Mouse (Mus musculus) E14TG2a.4 (cell line): ENCODE data around the gene Ptpn6.

Experiments
- H3K27me3 ChIP-seq: 2 replicates; pipeline ENCODE4 v1.6.1; 2014; ENCODE audit warnings: low read length, control low read depth; ENCODE audit not compliant: insufficient read depth
- H3K36me3 ChIP-seq: 2 replicates; pipeline ENCODE4 v1.6.1; 2014; ENCODE audit warnings: low read length, control low read depth; ENCODE audit not compliant: insufficient read depth
- H3K4me1 ChIP-seq: replicated peaks from 2 replicates; pipeline ENCODE4 v1.6.1; 2014; ENCODE audit warnings: low read depth, low read length, control low read depth
- H3K4me3 ChIP-seq: replicated peaks from 2 replicates; pipeline ENCODE4 v1.5.1; 2014; ENCODE audit warnings: mild to moderate bottlenecking, low read length
- H3K9me3 ChIP-seq: 2 replicates; pipeline ENCODE4 v1.6.1; 2014; ENCODE audit warnings: low read length, control low read depth
- CTCF ChIP-seq: conservative IDR thresholded peaks from 2 replicates; pipeline ENCODE4 v1.5.1; 2014; ENCODE audit warnings: low read length
- NANOG ChIP-seq: IDR thresholded peaks from 2 replicates; pipeline ENCODE4 v1.6.1; 2014; ENCODE audit warnings: borderline replicate concordance, low read length, mixed read lengths
- POU5F1 ChIP-seq: IDR thresholded peaks from 2 replicates; pipeline ENCODE4 v1.6.1; 2014; ENCODE audit warnings: low read length, borderline replicate concordance

The Ptpn6 gene

DNA sequence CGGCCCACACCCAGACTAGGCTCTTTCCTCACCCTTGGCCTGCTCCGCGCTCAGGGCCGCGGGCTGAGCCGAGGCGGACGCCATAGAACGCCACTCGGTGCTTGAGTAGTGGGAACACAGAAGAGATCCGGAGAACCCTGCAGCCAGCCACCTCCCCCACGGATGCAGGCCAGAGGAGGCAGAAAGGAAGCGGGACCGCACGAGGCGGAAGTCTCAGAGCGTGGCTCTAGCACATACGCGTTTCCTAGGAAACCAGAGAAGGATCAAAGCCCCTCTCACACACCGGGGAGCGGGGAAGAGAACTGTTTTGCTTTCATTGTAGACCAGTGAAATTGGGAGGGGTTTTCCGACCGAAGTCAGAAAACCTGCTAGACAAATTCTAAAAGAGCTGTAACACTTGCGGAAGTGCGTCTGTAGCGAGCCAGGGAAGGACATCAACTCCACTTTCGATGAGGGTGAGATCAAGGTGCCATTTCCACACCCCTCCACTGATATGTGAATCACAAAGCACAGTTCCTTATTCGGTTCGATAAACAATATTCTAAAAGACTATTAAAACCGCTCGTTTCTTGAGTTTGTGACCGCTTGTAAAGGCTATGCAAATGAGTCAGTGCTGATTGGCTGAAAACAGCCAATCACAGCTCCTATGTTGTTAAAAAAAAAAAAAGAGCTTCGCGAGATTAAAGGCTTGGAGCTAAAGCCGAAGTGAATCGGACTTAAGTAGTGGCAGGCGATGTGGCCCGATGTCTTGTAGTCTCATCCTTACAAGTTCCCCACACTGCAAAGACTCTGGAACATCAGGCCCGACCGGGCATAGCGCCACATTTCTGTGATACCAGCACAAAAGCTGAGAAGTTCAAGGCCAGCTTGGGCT, 2.6 kb upstream of the Ptpn6 start, which contains the start of gene Grcc10:
TSS of gene Grcc10 (minus strand) at position 487 of the 874 bp plus-strand sequence.
- H3K36me3 ChIP-seq = peaks cover 21% of the 10 kb centered on the region
- H3K4me1 ChIP-seq = peaks cover 75% of the 10 kb centered on the region
- no peak for TF ChIP-seq CTCF
- no peak for TF ChIP-seq POU5F1
- TF ChIP-seq NANOG = no peak
- H3K4me3 ChIP-seq = peak within 1 kb of the TSS; percentile 86
- H3K27me3 ChIP-seq = no peaks in the 10 kb centered on the region; the same call in 1 of the 2 replicates
- H3K9me3 ChIP-seq = no peaks in the 10 kb centered on the region

DNA sequence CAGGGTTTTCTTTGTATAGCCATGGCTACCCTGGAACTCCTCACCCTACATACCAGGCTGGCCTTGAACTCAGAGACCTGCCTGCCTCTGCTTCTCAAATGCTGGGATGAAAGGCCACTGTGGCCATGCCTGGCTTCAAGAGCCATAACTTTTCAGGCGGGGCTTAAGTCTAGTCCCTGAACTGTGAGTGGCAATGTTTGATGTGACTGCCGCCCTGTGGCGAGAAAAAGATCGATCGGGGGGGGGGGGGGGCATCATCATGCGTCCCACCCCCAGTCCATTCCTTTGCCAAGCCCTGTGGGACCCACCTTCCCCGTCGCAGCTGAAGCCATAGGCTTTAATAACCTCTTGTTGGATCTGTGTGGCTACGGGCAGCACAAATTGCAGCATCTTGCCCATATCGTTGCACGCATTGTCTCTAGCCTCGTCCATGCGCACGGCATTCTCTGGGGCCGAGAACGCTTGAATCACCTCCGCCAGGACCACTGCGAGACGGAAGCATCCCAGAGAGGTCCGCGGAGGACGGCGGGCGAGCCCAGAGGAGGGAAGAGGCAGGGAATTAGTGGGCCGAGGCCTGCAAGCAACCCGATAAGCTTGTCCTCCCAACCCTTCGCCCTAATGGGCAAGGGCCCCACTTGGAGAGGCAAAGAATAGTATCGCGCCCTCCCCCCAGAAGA, 1.8 kb upstream of the Ptpn6 start:
- no peaks in the 10 kb centered on the region; the same call in 1 of the 2 replicates for H3K27me3 ChIP-seq
- peaks cover 74% of the 10 kb centered on the region for H3K4me1 ChIP-seq
- H3K9me3 ChIP-seq = no peaks in the 10 kb centered on the region
- H3K4me3 ChIP-seq = peak overlapping the region; percentile 86
- TF ChIP-seq POU5F1 (no peak), CTCF (peak; percentile 31)
- peaks cover 21% of the 10 kb centered on the region for H3K36me3 ChIP-seq

DNA sequence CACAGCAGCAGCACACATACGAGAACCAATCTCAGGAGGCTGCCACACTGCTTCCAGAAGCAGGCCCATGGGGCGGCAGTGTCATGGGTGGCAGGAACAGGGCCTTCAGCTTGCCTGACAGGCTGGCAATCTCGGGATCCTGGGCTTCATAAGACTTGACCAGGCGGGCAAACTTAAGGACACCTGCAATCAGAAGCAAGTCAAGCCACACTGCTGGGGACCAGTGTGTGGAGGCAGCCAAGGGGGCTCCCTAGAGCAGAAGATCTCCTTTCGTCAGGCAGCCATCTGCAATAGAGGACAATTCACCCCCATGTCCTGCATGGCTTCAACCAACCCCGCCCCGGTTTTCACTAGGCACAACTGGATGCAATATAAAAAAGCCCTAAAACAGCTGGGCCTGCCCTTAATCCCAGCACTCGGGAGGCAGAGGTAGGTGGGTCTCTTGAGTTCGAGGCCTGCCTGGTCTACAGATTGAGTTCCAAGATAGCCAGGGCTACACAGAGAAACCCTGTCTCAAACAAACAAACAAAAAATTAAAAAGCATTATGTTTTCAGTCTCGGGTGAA, 800 bp upstream of the Ptpn6 start:
- Histone ChIP-seq H3K4me3 (peak overlapping the region; percentile 86), H3K36me3 (peaks cover 17% of the 10 kb centered on the region), H3K9me3 (no peaks in the 10 kb centered on the region), H3K4me1 (peaks cover 65% of the 10 kb centered on the region), H3K27me3 (no peaks in the 10 kb centered on the region; the same call in 1 of the 2 replicates)
- TF ChIP-seq POU5F1 = no peak
- TF ChIP-seq CTCF = no peak
- TF ChIP-seq NANOG = no peak

DNA sequence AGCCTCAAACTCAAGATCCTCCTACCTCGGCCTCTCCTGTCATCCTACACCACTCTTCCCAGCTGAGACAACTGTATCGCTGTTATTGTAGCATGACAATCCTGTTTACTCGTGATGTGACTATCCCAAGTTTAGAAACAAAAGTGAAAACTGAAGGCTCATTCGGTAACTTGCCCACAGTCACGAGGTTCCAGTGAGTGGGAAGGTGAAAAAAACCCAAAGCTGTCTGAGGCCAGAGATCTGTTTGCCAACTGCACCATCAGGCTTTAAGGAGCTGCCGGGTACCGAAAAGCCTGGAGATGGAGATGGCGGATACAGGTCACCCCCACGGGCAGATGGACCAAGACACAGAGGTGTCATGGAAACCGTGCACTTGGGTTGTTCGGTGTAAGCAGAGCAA, 1.5 kb downstream of the Ptpn6 start:
- Histone ChIP-seq H3K27me3 (no peaks in the 10 kb centered on the region), H3K4me3 (no peak overlapping the region), H3K36me3 (0 out of 2 replicates have a peak, but pooled peaks cover 2% of the 10 kb centered on the region), H3K4me1 (peaks cover 67% of the 10 kb centered on the region), H3K9me3 (no peaks in the 10 kb centered on the region)
- TF ChIP-seq POU5F1 = no peak
- TF ChIP-seq NANOG = no peak
- no peak for TF ChIP-seq CTCF

DNA sequence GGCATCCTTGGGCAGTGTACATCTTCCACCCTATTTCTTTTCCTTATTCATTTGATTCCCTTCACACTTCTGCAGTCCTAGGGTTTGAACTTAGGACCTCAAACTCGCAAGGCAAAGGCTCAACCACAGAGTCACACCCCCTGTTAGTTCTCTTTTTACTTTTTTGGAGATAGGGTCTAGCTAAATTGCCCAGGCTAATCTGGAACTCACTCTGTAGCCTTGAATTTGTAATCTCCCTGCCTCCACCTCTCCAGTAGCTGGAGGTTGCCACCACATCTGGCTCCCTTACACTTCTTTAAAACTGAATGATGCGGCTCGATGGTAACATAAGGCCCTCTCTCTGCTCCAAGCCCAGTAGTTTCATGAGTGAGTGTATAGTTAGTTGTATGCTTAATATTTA, 4.1 kb downstream of the Ptpn6 start:
- TF ChIP-seq POU5F1 (no peak), NANOG (no peak), CTCF (no peak)
- Histone ChIP-seq H3K9me3 (no peaks in the 10 kb centered on the region), H3K36me3 (peaks cover 23% of the 10 kb centered on the region), H3K4me1 (peaks cover 65% of the 10 kb centered on the region), H3K4me3 (no peak overlapping the region), H3K27me3 (no peaks in the 10 kb centered on the region)

DNA sequence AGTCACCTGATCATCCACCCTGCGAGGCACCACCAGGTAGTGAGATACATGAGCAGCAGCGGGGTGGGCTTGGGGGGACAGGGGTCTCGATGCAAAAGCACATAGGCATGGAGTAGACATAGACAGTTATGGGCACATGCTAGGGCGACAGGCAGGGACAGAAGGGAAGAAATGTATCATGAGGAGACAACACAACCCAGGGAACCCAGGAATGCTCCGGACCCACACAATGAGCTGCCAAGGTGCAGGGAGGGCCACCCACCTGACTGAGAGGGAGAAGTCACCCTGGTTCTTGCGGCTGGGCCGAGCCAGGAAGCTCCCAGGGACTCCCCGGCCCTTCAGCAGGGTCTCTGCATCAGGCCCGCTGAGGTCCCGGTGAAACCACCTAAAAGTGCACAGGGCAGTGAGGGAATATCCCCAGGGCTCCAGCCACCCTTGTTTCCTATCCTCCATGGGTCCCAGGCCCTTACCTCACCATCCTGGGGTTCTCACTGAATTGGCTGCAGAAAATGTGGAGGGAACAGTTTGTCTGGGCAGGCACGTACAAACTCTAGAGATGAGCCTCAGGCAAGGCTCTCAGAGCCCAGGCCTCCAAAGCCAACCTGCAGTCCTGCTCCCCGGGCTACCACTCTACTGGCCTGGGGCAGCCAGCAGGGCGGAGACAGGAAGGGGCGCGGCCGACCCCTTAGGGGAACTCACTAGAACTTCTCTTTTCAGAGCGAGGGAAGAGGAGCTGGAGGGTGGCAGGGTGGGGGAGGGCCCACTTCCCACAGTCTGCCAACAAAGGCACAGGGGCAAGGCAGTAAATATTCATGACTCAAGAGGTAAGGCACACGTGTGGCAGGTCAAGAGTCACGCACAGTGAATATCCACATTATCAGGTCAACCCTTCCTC, 5.8 kb downstream of the Ptpn6 start:
- Histone ChIP-seq H3K9me3 (no peaks in the 10 kb centered on the region), H3K4me3 (peak overlapping the region; percentile 76), H3K4me1 (peaks cover 60% of the 10 kb centered on the region), H3K36me3 (peaks cover 37% of the 10 kb centered on the region), H3K27me3 (no peaks in the 10 kb centered on the region)
- TF ChIP-seq CTCF (no peak), POU5F1 (no peak), NANOG (no peak)

DNA sequence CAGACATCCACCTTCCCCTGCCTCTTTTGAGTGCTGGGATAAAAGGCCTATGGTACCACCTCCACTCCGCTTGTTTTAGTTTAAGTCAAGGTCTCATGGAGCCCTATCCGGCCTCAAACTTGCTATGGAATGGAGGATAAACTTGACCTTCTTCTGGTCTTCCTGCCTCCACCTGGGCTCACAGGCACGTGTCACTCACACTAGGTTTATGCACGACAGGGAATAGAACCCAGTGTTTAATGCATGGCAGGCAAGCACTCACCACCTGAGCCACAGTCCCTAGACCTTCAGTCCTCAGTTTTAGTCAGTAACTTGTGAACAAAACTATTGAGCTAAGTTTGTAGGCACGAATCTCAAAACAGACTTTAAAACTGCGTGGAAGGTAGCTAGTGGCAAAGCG, 7.5 kb downstream of the Ptpn6 start:
- no peak for TF ChIP-seq CTCF
- TF ChIP-seq POU5F1 = no peak
- no peak for TF ChIP-seq NANOG
- H3K9me3 ChIP-seq = no peaks in the 10 kb centered on the region
- H3K27me3 ChIP-seq = no peaks in the 10 kb centered on the region
- H3K36me3 ChIP-seq = peaks cover 51% of the 10 kb centered on the region
- H3K4me3 ChIP-seq = no peak overlapping the region
- H3K4me1 ChIP-seq = peaks cover 53% of the 10 kb centered on the region
